Mouse (Mus musculus) testis, adult 10 weeks (tissue): ENCODE measurements around the gene Cyb561d2. TPM values are rescaled to one million over a fixed set of nuclear protein-coding genes. Genes with fewer than 3 reads are reported as not detected.

Source experiments
- polyA plus RNA-seq: library from polyadenylated mRNA; stranded (reverse); fragments of 350-450 nt; fragmentation: Illumina TruSeq; extraction: RNeasy Lipid Tissue Mini Kit (QIAGEN cat#74804); gene quantifications from one replicate; pipeline ENCODE4 v1.2.3, GENCODE M21; 2014; ENCODE audit warnings: low read depth, low replicate concordance

Gene Cyb561d2
- 1.2 TPM for polyA plus RNA-seq

DNA sequence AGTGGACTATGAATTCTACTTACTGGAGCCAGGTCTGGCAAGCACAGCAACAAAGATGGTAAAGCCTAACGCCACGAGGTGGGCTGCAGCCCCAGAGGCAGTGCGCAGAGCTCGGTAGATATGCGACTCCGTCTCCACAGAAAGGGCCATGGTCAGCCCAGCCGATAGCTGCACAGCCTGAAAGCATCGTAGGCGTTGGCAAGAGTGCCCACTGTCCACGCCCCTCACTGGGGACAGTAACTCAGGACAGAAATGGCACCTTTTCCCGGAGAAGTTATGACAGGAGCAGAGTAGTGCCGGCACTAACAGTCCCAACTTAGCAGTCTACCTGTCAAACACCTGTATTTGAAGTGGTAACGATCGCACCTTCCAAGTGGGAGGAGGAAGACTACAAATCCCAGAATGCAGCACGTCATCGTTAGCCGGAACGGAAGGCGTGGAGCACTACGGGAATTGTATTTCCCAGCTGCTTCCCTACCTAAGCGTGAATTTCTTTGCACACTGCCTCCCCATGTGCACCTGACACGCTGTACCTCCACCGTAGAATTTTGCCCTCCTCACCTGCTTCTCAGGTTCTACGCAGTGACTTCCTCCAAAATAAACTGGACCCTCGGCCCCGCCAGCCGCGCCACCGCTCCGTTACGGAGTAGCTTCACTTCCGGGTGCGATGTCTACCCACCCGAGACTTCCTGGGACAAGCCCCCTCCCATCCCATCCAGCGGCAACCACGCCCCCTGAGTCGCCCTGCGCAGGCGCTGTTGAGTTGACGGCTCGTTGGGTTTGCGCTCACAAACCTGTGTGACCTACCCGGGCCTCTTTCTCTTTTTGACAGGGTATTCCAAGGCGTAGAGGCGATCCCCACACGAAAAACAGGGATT, at the start of gene Cyb561d2, which contains the start of gene Nprl2:
Cyb561d2 (minus strand) TSS at position 720 of the 878 bp plus-strand sequence.
Nprl2 (plus strand) TSS at position 753 of the 878 bp plus-strand sequence.

DNA sequence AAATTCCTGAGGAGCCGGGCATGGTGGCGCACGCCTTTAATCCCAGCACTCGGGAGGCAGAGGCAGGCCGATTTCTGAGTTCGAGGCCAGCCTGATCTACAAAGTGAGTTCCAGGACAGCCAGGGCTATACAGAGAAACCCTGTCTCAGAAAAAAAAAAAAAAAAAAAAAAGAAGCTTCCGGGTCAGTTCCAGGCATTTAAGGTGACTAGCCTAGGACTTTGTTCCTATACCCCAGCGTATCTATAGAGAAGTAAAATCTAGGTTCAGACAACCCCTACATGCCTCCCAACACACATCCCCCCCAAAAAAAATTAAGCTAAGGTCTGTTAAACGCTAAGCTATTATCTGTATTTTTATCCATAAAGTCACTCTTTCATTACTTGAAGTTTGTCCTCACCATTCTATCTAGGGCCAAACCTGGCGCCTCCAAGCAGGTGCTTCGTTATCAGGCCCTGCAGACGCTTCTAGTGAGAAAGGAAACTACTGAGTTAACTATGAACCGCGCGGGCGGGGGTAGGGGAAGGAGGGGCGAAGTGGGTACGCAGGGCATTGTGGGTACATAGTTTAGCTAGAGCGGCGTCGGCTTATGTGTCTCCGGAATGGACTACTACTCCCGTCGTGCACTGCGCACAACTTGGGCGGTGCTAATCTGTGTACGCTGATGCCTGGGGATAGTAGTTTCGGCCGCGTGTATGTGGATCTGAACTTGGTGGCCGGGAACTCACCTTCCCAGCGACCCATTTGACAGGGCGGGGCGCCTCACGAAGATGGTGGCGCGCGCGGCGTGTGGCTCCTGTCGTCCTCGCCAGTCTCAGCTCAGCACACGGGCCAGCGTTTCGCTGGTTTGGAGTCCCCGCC, 45.2 kb upstream of the Cyb561d2 start, which contains the start of gene Ifrd2:
Ifrd2 (plus strand) TSS at position 669 of the 859 bp plus-strand sequence.

DNA sequence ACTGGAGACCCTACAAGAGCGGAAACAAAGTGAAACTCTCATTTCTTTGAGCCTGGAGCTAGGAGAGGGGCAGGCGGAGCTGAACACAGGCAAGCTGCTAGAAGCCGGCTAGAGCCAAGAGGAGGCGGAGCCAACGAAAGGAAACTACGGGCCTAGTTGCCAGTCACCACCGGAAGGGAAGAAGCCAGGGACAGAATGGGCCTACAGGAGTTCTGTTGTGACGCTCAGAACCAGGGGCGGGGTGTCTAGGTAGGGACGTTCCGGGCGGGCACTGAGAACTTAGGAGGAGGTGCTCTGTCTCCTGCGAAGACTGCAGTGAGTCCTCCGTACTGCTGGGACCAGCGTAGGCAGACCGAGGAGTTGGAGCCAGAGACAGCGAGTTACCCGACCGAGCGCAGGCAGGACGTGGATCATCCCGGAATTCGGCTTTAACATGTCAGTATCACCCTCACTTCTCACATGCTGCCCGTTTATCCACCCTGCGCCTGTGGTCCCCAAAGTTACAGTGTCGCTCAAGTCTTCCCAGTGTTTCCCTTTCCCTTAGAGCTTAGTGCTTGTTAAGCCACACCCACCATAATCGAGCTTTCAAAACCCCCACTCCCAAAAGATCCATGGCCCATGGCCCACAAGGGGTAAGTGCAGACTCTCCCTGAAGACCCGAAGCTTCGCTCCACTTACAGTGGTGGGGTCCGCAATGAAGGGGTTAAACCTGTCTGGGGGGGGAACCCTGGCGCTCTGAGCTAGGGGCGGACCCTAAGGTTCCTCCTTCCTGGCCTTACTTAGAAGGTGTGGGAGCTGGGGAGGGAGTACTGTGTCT, 38.7 kb upstream of the Cyb561d2 start, which contains the start of gene Hyal3:
Hyal3 (plus strand) TSS at position 318 of the 817 bp plus-strand sequence.

DNA sequence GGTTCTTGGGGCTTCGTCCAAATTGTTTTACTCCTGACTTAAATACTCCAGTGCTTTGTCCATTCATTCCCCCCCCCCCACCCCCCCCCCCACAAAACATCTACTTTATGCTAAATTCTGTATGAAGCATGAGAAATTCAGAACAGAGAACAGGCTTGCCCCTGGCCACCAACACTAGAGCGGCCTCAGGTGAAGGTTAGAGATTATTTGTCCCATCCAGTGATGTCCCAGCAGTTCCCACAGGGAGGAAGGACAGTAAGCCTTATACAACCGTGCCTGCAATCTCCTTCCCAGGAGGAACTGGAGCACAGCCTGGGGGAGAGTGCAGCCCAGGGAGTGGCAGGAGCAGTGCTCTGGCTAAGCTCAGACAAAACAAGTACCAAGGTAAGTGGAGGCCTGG, 36.6 kb upstream of the Cyb561d2 start, which contains the start of gene Naa80:
Naa80 (plus strand) TSS at position 301 of the 400 bp plus-strand sequence.

DNA sequence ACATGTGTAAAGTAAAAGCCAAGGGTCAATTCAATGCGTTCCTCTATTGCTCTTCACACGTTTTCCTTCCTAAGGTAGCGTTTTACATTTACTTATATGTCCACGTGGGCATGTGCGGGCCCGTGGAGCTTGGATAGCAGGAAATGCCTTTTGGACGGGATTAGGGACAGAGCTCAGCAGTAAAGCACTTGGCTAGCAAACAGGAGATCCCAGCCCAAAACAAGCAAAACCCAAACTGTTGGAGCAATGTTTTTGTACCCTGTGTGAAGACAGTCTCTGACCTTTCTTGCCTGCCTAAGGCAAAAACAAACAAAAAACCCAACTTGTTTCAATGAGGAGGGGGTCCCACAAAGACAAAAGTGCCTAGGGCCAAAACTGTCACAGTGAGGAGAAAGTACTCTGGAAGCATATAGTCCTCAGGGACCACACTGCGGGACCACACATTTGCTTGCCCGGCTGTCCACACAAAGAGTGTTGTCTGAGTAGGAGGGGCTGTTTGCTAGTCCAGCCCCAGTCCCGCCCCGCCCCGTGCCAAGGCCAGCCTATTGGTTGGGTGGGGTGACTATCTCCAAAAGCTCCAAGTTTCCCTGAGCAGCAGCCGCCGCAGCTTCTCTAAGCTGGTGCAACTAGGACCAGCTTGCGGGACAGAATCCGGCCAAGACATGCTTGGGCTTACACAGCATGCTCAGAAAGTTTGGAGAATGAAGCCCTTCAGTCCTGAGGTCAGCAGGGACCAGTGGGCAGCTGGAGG, 34.5 kb upstream of the Cyb561d2 start, which contains the start of gene Hyal1:
Hyal1 (plus strand) TSS at position 571 of the 751 bp plus-strand sequence.

DNA sequence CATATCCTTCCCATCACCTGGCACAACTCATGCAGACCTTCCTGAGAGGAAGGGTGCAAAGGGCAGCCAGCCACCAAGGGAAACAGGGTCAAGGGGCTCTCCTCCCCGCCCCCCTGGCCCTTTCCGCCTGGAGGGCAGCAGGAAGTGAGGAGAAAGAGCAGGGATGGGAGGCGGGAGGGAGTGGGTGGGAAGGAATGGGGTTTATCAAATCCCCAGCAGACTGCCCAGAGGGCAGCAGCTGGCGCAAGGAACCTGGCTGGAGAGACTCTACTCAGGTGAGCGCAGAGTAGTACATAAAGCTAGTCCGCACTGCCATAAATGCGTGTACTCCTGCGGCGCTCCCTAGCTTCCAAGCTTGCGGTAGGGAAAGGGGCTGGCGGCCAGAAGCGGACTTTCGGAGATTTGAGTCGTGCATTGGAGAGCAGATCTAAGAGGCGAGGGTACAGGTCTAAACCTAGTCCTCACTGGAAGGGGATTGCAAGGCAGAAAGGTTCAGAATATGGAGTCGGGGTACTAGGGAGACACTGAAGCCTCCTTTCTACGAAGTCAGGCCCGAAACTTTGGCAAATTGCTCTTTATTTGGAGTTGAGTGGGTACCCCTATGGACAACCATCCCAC, 25.8 kb upstream of the Cyb561d2 start, which contains the start of gene Hyal2:
Hyal2 (plus strand) TSS at position 244 of the 618 bp plus-strand sequence.

DNA sequence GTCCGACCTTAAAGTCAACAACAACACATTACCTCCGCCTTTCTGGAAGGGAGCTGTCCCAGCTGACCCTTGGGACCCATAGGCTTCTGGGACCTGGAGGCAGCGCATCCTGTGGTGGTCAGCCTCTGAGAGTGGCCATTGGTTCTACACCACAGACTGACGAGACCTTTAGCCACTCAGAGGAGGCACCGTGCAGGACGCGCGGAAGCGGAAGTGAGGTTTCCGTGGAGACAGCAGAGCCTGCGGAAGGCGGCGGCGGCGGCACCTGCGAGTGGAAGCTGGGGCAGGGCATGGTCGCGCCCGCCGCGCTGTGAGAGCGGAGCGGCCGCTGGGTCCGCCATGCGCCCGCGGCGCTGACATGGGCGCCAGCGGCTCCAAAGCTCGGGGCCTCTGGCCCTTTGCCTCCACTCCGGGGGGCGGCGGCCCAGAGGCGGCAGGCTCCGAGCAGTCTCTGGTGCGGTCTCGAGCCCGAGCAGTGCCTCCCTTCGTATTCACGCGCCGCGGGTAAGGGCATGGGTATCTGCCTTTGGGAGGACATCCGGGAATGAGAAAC, 21.1 kb upstream of the Cyb561d2 start, which contains the start of gene Tusc2:
Tusc2 (plus strand) TSS at position 227 of the 553 bp plus-strand sequence.

DNA sequence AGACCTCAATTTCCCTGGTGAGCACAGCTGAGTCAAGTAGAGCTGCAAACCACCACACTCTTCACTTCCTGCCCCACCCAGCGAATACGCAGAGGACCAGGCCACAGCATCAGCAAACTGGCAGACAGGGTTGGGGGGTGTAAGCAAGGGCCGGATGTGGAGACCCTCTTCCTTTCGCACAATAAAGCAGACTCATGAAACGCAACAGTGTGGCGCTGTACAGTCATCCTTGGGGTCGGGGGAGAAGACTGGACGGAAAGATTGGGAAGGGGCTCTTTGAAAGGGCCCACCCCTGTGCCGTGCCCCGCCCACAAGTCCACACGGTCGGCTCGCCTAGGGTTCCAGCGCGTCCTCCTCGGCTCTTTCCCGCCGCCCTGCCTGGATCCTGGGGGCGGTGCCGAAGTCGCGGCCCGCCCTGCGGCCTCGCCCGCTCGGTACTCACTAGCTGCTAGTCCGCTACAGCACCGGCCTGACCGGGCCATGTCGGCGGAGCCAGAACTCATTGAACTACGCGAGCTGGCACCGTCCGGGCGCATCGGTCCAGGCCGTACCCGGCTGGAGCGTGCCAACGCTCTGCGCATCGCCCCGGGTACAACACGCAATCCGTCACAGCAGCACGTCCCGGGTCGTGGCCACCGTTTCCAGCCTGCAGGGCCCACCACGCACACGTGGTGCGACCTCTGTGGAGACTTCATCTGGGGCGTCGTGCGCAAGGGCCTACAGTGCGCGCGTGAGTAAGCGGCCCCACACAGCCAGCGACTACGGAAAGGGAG, 9.3 kb upstream of the Cyb561d2 start, which contains the start of gene Rassf1:
Rassf1 (plus strand) TSS at position 439 of the 773 bp plus-strand sequence.

DNA sequence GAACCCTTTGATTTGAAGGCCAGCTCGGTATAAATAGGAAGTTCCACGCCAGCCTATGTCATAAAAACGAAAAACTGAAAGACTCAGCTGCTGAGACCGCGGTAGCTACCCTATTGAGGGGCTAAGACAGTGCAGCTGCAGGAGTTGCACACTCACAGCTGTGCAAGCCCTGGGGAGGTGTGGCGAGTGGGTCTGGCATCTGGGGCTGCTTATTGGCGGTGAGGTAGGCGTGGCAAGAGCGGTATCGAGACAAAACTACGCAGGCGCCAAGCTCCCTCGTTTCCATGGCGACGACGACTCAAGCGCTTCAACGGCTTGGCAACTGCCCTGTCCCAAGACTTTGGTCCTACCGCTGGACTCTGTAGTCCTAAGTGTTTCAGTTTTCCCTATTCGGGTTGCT, 5.0 kb upstream of the Cyb561d2 start, which contains the start of gene Zmynd10:
Zmynd10 (plus strand) TSS at position 273 of the 400 bp plus-strand sequence.

DNA sequence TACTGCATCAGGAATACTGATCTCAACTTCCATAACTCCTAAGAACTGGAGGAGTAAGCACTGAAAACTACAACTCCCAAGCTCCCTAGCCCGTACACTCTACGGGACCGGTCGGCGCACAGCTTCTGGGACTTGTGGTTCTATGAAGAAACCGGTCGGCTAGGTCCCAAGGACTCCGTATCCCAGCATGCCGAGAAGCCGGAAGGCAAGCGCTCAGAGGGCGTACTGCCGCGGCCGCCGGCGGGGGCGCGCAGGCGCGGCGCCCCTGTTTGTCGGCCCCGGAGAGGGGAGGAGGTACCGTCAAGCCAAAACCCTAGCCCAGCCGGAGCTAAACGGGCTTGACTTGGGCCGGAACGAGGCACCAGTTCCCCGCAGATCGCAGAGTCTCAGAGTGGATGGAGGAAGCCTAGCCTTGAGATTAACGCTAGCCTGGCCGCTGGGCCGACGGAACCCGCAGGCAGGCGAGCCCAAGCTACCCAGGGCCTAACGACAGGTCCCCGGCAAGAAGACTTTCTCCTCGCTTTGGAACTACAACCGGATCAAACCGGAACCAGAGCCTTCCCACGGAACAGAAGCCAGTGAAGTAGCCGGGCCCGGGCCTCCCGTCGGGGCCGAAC, 8.1 kb downstream of the Cyb561d2 start, which contains the start of gene Tmem115:
Tmem115 (plus strand) TSS at position 155 of the 617 bp plus-strand sequence.

Other genes with a start within 250 kb of the Cyb561d2 start
- gene Cish, start 246.2 kb downstream of the Cyb561d2 start, polyA plus RNA-seq = 0.15 TPM
- gene Hemk1, start 203.8 kb downstream of the Cyb561d2 start, polyA plus RNA-seq = 5.6 TPM
- gene 6430571L13Rik, start 201.6 kb downstream of the Cyb561d2 start, polyA plus RNA-seq = 0.15 TPM
- 0.48 TPM for gene Cacna2d2, start 142.6 kb downstream of the Cyb561d2 start, polyA plus RNA-seq
- gene Tmem115, start 8.2 kb downstream of the Cyb561d2 start, polyA plus RNA-seq = 0.27 TPM
- 2.4 TPM for gene Nprl2, start within 50 bp of the Cyb561d2 start, polyA plus RNA-seq
- 17.7 TPM for gene Zmynd10, start 5.1 kb upstream of the Cyb561d2 start, polyA plus RNA-seq
- gene Rassf1, start 9.4 kb upstream of the Cyb561d2 start, polyA plus RNA-seq = 34.0 TPM
- 6.6 TPM for gene Tusc2, start 21.1 kb upstream of the Cyb561d2 start, polyA plus RNA-seq
- gene Hyal2, start 25.8 kb upstream of the Cyb561d2 start, polyA plus RNA-seq = 0.08 TPM
- 1.2 TPM for gene Hyal1, start 34.7 kb upstream of the Cyb561d2 start, polyA plus RNA-seq
- gene Naa80, start 36.7 kb upstream of the Cyb561d2 start, polyA plus RNA-seq = 1.5 TPM
- gene Hyal3, start 38.6 kb upstream of the Cyb561d2 start, polyA plus RNA-seq = 0.32 TPM
- gene Ifrd2, start 45.4 kb upstream of the Cyb561d2 start, polyA plus RNA-seq = 6.6 TPM
- gene Sema3b, start 67.0 kb upstream of the Cyb561d2 start, polyA plus RNA-seq = 0.15 TPM
- 13.9 TPM for gene Gnai2, start 93.2 kb upstream of the Cyb561d2 start, polyA plus RNA-seq
- not detected for gene Slc38a3, start 127.3 kb upstream of the Cyb561d2 start, polyA plus RNA-seq
- not detected for gene Gnat1, start 137.5 kb upstream of the Cyb561d2 start, polyA plus RNA-seq
- 0.32 TPM for gene Sema3f, start 168.3 kb upstream of the Cyb561d2 start, polyA plus RNA-seq
- 163 TPM for gene Rbm5, start 228.8 kb upstream of the Cyb561d2 start, polyA plus RNA-seq